Mouse (Mus musculus): ENCODE measurements at regions not wholly inside any gene's neighbourhood (a gene's known extent, or its start where the extent isn't known, plus 50 kb on each side); places are given as distances from the start of the nearest gene placed in this dataset.

- DNase-seq (ENCODE audit: low spot score), result no peak
- H3K4me2 ChIP-seq (replicated peaks; ENCODE audit: low read depth, low read length, severe bottlenecking), result no peak overlapping the region
- no peak overlapping the region for H3K27ac ChIP-seq (replicated peaks; ENCODE audit: low read depth, low read length)
- WGBS, result 80% methylated on average over 2 of the region's 2 CpGs
- H3K9ac ChIP-seq (ENCODE audit: low read depth, low read length, severe bottlenecking), result no peak overlapping the region
- no peaks in the 10 kb centered on the region for H3K27me3 ChIP-seq (ENCODE audit: control insufficient read depth, insufficient read depth, low read length)
- no peaks in the 10 kb centered on the region for H3K4me1 ChIP-seq (ENCODE audit: control insufficient read depth, insufficient read depth, low read length)
- TF ChIP-seq POLR2A (IDR thresholded peaks at IDR 0.05; ENCODE audit: borderline replicate concordance, extremely low read depth, insufficient read depth, insufficient read length), result no peak
- H3K36me3 ChIP-seq (ENCODE audit: control insufficient read depth, insufficient read depth, low read length), result no peaks in the 10 kb centered on the region
- no peak overlapping the region for H3K4me3 ChIP-seq (replicated peaks; ENCODE audit: low read length)
- no peaks in the 10 kb centered on the region for H3K9me3 ChIP-seq (ENCODE audit: control insufficient read depth, low read length)
- no peak for ATAC-seq (ENCODE audit: low FRiP score, low read depth)
Observed at GRCm38 (mm10) chr8:30982814-30983213, 2445.7 kb upstream of the 5930422O12Rik start.

GRCm38 (mm10) chr8:30988051-30988450 lies 2440.5 kb upstream of the 5930422O12Rik start:
- Histone ChIP-seq H3K9ac (ENCODE audit: low read depth, low read length, severe bottlenecking) (no peak overlapping the region), H3K4me1 (ENCODE audit: control insufficient read depth, insufficient read depth, low read length) (no peaks in the 10 kb centered on the region), H3K27me3 (ENCODE audit: control insufficient read depth, insufficient read depth, low read length) (no peaks in the 10 kb centered on the region), H3K9me3 (ENCODE audit: control insufficient read depth, low read length) (no peaks in the 10 kb centered on the region), H3K4me3 (replicated peaks; ENCODE audit: low read length) (no peak overlapping the region), H3K36me3 (ENCODE audit: control insufficient read depth, insufficient read depth, low read length) (no peaks in the 10 kb centered on the region), H3K27ac (replicated peaks; ENCODE audit: low read depth, low read length) (no peak overlapping the region), H3K4me2 (replicated peaks; ENCODE audit: low read depth, low read length, severe bottlenecking) (no peak overlapping the region)
- WGBS, result 83% methylated on average over 5 of the region's 5 CpGs
- ATAC-seq (ENCODE audit: low FRiP score, low read depth) (no peak), DNase-seq (ENCODE audit: low spot score) (no peak)
- TF ChIP-seq POLR2A (IDR thresholded peaks at IDR 0.05; ENCODE audit: borderline replicate concordance, extremely low read depth, insufficient read depth, insufficient read length), result no peak

GRCm38 (mm10) chr8:30998657-30999056 lies 2429.9 kb upstream of the 5930422O12Rik start:
- Histone ChIP-seq H3K9me3 (ENCODE audit: control insufficient read depth, low read length) (no peaks in the 10 kb centered on the region), H3K9ac (ENCODE audit: low read depth, low read length, severe bottlenecking) (no peak overlapping the region), H3K27me3 (ENCODE audit: control insufficient read depth, insufficient read depth, low read length) (no peaks in the 10 kb centered on the region), H3K4me1 (ENCODE audit: control insufficient read depth, insufficient read depth, low read length) (peaks cover 7% of the 10 kb centered on the region), H3K4me2 (replicated peaks; ENCODE audit: low read depth, low read length, severe bottlenecking) (no peak overlapping the region), H3K4me3 (replicated peaks; ENCODE audit: low read length) (no peak overlapping the region), H3K36me3 (ENCODE audit: control insufficient read depth, insufficient read depth, low read length) (no peaks in the 10 kb centered on the region), H3K27ac (replicated peaks; ENCODE audit: low read depth, low read length) (no peak overlapping the region)
- no peak for ATAC-seq (ENCODE audit: low FRiP score, low read depth)
- no peak for DNase-seq (ENCODE audit: low spot score)
- 39% methylated on average over 9 of the region's 9 CpGs for WGBS
- no peak for TF ChIP-seq POLR2A (IDR thresholded peaks at IDR 0.05; ENCODE audit: borderline replicate concordance, extremely low read depth, insufficient read depth, insufficient read length)

- TF ChIP-seq POLR2A (IDR thresholded peaks at IDR 0.05; ENCODE audit: borderline replicate concordance, extremely low read depth, insufficient read depth, insufficient read length), result no peak
- no peak for DNase-seq (ENCODE audit: low spot score)
- ATAC-seq (ENCODE audit: low FRiP score, low read depth), result no peak
- peaks cover 7% of the 10 kb centered on the region for H3K4me1 ChIP-seq (ENCODE audit: control insufficient read depth, insufficient read depth, low read length)
- no peaks in the 10 kb centered on the region for H3K27me3 ChIP-seq (ENCODE audit: control insufficient read depth, insufficient read depth, low read length)
- no peak overlapping the region for H3K27ac ChIP-seq (replicated peaks; ENCODE audit: low read depth, low read length)
- no peak overlapping the region for H3K4me3 ChIP-seq (replicated peaks; ENCODE audit: low read length)
- H3K9ac ChIP-seq (ENCODE audit: low read depth, low read length, severe bottlenecking), result no peak overlapping the region
- no peaks in the 10 kb centered on the region for H3K9me3 ChIP-seq (ENCODE audit: control insufficient read depth, low read length)
- H3K4me2 ChIP-seq (replicated peaks; ENCODE audit: low read depth, low read length, severe bottlenecking), result no peak overlapping the region
- 74% methylated on average over 6 of the region's 6 CpGs for WGBS
- H3K36me3 ChIP-seq (ENCODE audit: control insufficient read depth, insufficient read depth, low read length), result no peaks in the 10 kb centered on the region
Observed at GRCm38 (mm10) chr8:31000120-31000519, 2428.4 kb upstream of the 5930422O12Rik start.

- DNase-seq (ENCODE audit: low spot score) (no peak), ATAC-seq (ENCODE audit: low FRiP score, low read depth) (no peak)
- H3K27me3 ChIP-seq (ENCODE audit: control insufficient read depth, insufficient read depth, low read length), result no peaks in the 10 kb centered on the region
- 23% methylated on average over 5 of the region's 5 CpGs for WGBS
- no peak overlapping the region for H3K4me3 ChIP-seq (replicated peaks; ENCODE audit: low read length)
- H3K9me3 ChIP-seq (ENCODE audit: control insufficient read depth, low read length), result no peaks in the 10 kb centered on the region
- no peaks in the 10 kb centered on the region for H3K36me3 ChIP-seq (ENCODE audit: control insufficient read depth, insufficient read depth, low read length)
- H3K4me1 ChIP-seq (ENCODE audit: control insufficient read depth, insufficient read depth, low read length), result peaks cover 7% of the 10 kb centered on the region
- TF ChIP-seq POLR2A (IDR thresholded peaks at IDR 0.05; ENCODE audit: borderline replicate concordance, extremely low read depth, insufficient read depth, insufficient read length), result no peak
- no peak overlapping the region for H3K27ac ChIP-seq (replicated peaks; ENCODE audit: low read depth, low read length)
- H3K4me2 ChIP-seq (replicated peaks; ENCODE audit: low read depth, low read length, severe bottlenecking), result no peak overlapping the region
- no peak overlapping the region for H3K9ac ChIP-seq (ENCODE audit: low read depth, low read length, severe bottlenecking)
Observed at GRCm38 (mm10) chr8:31001980-31002730, 2426.4 kb upstream of the 5930422O12Rik start.
